Mouse (Mus musculus) lung, embryonic 15.5 days (tissue): Measurements from ENCODE around the gene Prl2b1. TPM values are rescaled to one million over a fixed set of nuclear protein-coding genes. Genes with fewer than 3 reads are reported as not detected.

Experiments used
- ATAC-seq: fragments of 200-750 bp; cut with Nextera tagmentation; 2 replicates; pipeline ENCODE4 v1.8.0; 2017; ENCODE audit warnings: moderate number of reproducible peaks, borderline replicate concordance; ENCODE audit not compliant: low FRiP score, low TSS enrichment; ENCODE audit errors: extremely low read depth
- H3K27ac ChIP-seq: fragments of 300-500 bp; sonication (generic); 2 replicates; pipeline ENCODE4 v1.5.1; 2015; ENCODE audit warnings: moderate library complexity, mild to moderate bottlenecking, inconsistent platforms
- H3K27me3 ChIP-seq: fragments of 300-500 bp; sonication (generic); 2 replicates; pipeline ENCODE4 v1.6.1; 2015; ENCODE audit warnings: inconsistent platforms
- H3K36me3 ChIP-seq: fragments of 300-500 bp; sonication (generic); 2 replicates; pipeline ENCODE4 v1.6.1; 2015; ENCODE audit warnings: inconsistent platforms
- H3K4me1 ChIP-seq: fragments of 300-500 bp; sonication (generic); 2 replicates; pipeline ENCODE4 v1.6.1; 2015; ENCODE audit warnings: inconsistent platforms
- H3K4me2 ChIP-seq: fragments of 300-500 bp; sonication (generic); 2 replicates; pipeline ENCODE4 v1.6.1; 2015; ENCODE audit warnings: inconsistent platforms, mild to moderate bottlenecking, moderate library complexity
- H3K4me3 ChIP-seq: fragments of 300-500 bp; sonication (generic); 2 replicates; pipeline ENCODE4 v1.5.1; 2015; ENCODE audit warnings: mild to moderate bottlenecking, inconsistent platforms
- H3K9ac ChIP-seq: fragments of 300-500 bp; sonication (generic); 2 replicates; pipeline ENCODE4 v1.6.1; 2015; ENCODE audit warnings: inconsistent platforms
- H3K9me3 ChIP-seq: fragments of 300-500 bp; sonication (generic); 2 replicates; pipeline ENCODE4 v1.6.1; 2016; ENCODE audit warnings: inconsistent platforms
- WGBS: fragments of 180-500 bp; shearing (Covaris S2); methylation state at CpG from one replicate; pipeline ENCODE4 v1.1.7; 2015; 5-methylcytosine and 5-hydroxymethylcytosine counted together
- polyA plus RNA-seq: library from polyadenylated mRNA; unstranded; fragments of >200 nt; fragmentation: Nextera tagmentation; extraction: Ambion mirVana; gene quantifications from 2 replicates; pipeline ENCODE4 v1.2.1, GENCODE M21; 2015

The Prl2b1 gene
- not detected in 2 replicates for polyA plus RNA-seq

GRCm38 (mm10) chr13:27390746-27391145 lies at the start of gene Prl2b1:
Prl2b1 (minus strand) TSS chr13:27390846.
- H3K27ac ChIP-seq: no peak within 1 kb of the TSS
- no peak within 1 kb of the TSS for H3K9ac ChIP-seq
- no peaks in the 10 kb centered on the region for H3K27me3 ChIP-seq
- H3K4me2 ChIP-seq: no peak within 1 kb of the TSS
- 72% methylated on average over 6 of the region's 6 CpGs for WGBS
- H3K4me3 ChIP-seq: no peak within 1 kb of the TSS
- no peaks in the 10 kb centered on the region for H3K36me3 ChIP-seq
- ATAC-seq: no peak
- no peaks in the 10 kb centered on the region for H3K4me1 ChIP-seq
- no peaks in the 10 kb centered on the region for H3K9me3 ChIP-seq

- no peaks in the 10 kb centered on the region for H3K36me3 ChIP-seq
- no peak for ATAC-seq
- no peaks in the 10 kb centered on the region for H3K27me3 ChIP-seq
- WGBS: 79% methylated on average over 3 of the region's 3 CpGs
- H3K4me3 ChIP-seq: no peak within 1 kb of the TSS
- H3K4me1 ChIP-seq: no peaks in the 10 kb centered on the region
- H3K9ac ChIP-seq: no peak within 1 kb of the TSS
- no peaks in the 10 kb centered on the region for H3K9me3 ChIP-seq
- no peak within 1 kb of the TSS for H3K4me2 ChIP-seq
- no peak within 1 kb of the TSS for H3K27ac ChIP-seq
These were observed 47.9 kb upstream of the Prl2b1 start, which contains the start of gene Prl8a6 for GRCm38 (mm10) chr13:27438588-27438987. Prl8a6 (minus strand) TSS chr13:27438688.

- no peak for ATAC-seq
These were observed 42.5 kb upstream of the Prl2b1 start for GRCm38 (mm10) chr13:27433159-27433558.

DNA sequence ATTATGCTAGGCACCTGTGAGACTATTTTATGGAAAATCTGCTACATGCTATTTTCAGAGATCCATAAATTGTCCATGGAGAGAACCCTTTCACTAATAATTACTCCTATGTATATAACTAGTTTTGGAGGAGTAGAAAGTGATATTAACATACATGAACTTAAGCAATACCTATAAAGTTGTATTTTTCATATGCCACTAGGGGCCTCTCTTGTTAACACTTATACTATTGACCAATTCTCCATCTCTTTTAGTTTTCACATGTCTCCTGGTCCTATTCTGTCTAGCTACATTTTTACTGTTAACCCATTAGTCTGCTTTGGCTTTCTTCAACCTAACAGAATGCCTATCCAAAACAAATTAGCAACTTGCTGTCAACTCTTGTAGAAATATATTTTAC lies 23.0 kb upstream of the Prl2b1 start:
- H3K36me3 ChIP-seq: no peaks in the 10 kb centered on the region
- H3K4me3 ChIP-seq: no peak overlapping the region
- H3K4me1 ChIP-seq: no peaks in the 10 kb centered on the region
- no peak for ATAC-seq
- no peak overlapping the region for H3K9ac ChIP-seq
- no peaks in the 10 kb centered on the region for H3K27me3 ChIP-seq
- H3K4me2 ChIP-seq: no peak overlapping the region
- no peaks in the 10 kb centered on the region for H3K9me3 ChIP-seq
- no peak overlapping the region for H3K27ac ChIP-seq

More at GRCm38 (mm10) chr13:27433159-27433558, 42.5 kb upstream of the Prl2b1 start:
- Histone ChIP-seq H3K27me3 (no peaks in the 10 kb centered on the region), H3K27ac (no peak overlapping the region), H3K4me2 (no peak overlapping the region), H3K9ac (no peak overlapping the region), H3K4me3 (no peak overlapping the region), H3K36me3 (no peaks in the 10 kb centered on the region), H3K9me3 (no peaks in the 10 kb centered on the region), H3K4me1 (no peaks in the 10 kb centered on the region)
- whole genome bisulfite sequencing: 78% methylated on average over 1 of the region's 1 CpGs

- H3K36me3 ChIP-seq: no peaks in the 10 kb centered on the region
- no peaks in the 10 kb centered on the region for H3K4me1 ChIP-seq
- 80% methylated on average over 7 of the region's 7 CpGs for WGBS
- no peak overlapping the region for H3K4me3 ChIP-seq
- H3K9me3 ChIP-seq: no peaks in the 10 kb centered on the region
- ATAC-seq: no peak
- no peak overlapping the region for H3K4me2 ChIP-seq
- H3K27ac ChIP-seq: no peak overlapping the region
- H3K27me3 ChIP-seq: no peaks in the 10 kb centered on the region
- H3K9ac ChIP-seq: no peak overlapping the region
These were observed 8.5 kb upstream of the Prl2b1 start for GRCm38 (mm10) chr13:27399061-27399724.

GRCm38 (mm10) chr13:27345373-27345772 lies 45.3 kb downstream of the Prl2b1 start, which contains the start of gene Prl8a2:
Prl8a2 (plus strand) TSS chr13:27345673.
- ATAC-seq: no peak
- H3K9ac ChIP-seq: no peak within 1 kb of the TSS
- no peak within 1 kb of the TSS for H3K27ac ChIP-seq
- 61% methylated on average over 2 of the region's 2 CpGs for WGBS
- H3K4me3 ChIP-seq: no peak within 1 kb of the TSS
- H3K27me3 ChIP-seq: no peaks in the 10 kb centered on the region
- no peaks in the 10 kb centered on the region for H3K9me3 ChIP-seq
- no peaks in the 10 kb centered on the region for H3K4me1 ChIP-seq
- no peaks in the 10 kb centered on the region for H3K36me3 ChIP-seq
- no peak within 1 kb of the TSS for H3K4me2 ChIP-seq

GRCm38 (mm10) chr13:27342733-27343275 lies 47.8 kb downstream of the Prl2b1 start:
- no peak for ATAC-seq
- WGBS: 30% methylated on average over 3 of the region's 3 CpGs
- Histone ChIP-seq H3K4me3 (no peak overlapping the region), H3K4me1 (no peaks in the 10 kb centered on the region), H3K4me2 (no peak overlapping the region), H3K9ac (no peak overlapping the region), H3K27ac (no peak overlapping the region), H3K27me3 (no peaks in the 10 kb centered on the region), H3K9me3 (no peaks in the 10 kb centered on the region), H3K36me3 (no peaks in the 10 kb centered on the region)

DNA sequence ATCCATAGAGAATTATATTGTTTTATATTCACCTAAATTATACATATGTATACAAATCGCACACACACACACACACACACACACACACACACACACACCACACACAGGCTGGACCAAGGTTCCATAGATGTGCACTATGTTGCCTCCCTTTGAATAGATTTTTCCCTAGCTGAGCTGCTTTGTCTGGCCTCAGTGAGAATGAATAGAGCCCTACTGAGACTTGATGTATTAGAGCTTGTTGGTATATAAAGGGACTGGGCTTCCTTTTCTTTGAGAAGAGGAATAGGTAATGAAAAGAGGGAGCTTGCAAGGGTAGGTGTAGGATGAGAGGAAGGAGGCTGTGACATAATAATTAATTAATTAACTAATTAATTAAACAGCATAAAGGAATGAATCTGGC lies 55.7 kb downstream of the Prl2b1 start:
- ATAC-seq: no peak
- H3K9ac ChIP-seq: no peak overlapping the region
- H3K36me3 ChIP-seq: no peaks in the 10 kb centered on the region
- 93% methylated on average over 1 of the region's 1 CpGs for WGBS
- no peaks in the 10 kb centered on the region for H3K4me1 ChIP-seq
- H3K4me2 ChIP-seq: no peak overlapping the region
- no peak overlapping the region for H3K4me3 ChIP-seq
- H3K27me3 ChIP-seq: no peaks in the 10 kb centered on the region
- H3K9me3 ChIP-seq: no peaks in the 10 kb centered on the region
- no peak overlapping the region for H3K27ac ChIP-seq

Other genes with a start within 250 kb of the Prl2b1 start
- not detected in 2 replicates for gene Prl3d3, start 234.1 kb downstream of the Prl2b1 start, polyA plus RNA-seq
- not detected in 2 replicates for gene Prl3c1, start 194.2 kb downstream of the Prl2b1 start, polyA plus RNA-seq
- not detected in 2 replicates for gene Prl3b1, start 149.0 kb downstream of the Prl2b1 start, polyA plus RNA-seq
- not detected in 2 replicates for gene Prl3a1, start 131.4 kb downstream of the Prl2b1 start, polyA plus RNA-seq
- gene Prl6a1, start 78.2 kb downstream of the Prl2b1 start, polyA plus RNA-seq: not detected in 2 replicates
- gene Prl8a2, start 45.2 kb downstream of the Prl2b1 start, polyA plus RNA-seq: not detected in 2 replicates
- not detected in 2 replicates for gene Prl8a6, start 47.8 kb upstream of the Prl2b1 start, polyA plus RNA-seq
- gene Prl8a8, start 122.4 kb upstream of the Prl2b1 start, polyA plus RNA-seq: not detected in 2 replicates
- not detected in 2 replicates for gene Prl8a9, start 173.8 kb upstream of the Prl2b1 start, polyA plus RNA-seq
- not detected in 2 replicates for gene Prl8a1, start 191.3 kb upstream of the Prl2b1 start, polyA plus RNA-seq
- gene Prl7b1, start 219.7 kb upstream of the Prl2b1 start, polyA plus RNA-seq: not detected in 2 replicates